Mouse (Mus musculus): Measurements from ENCODE around the gene Daam2. TPM values are rescaled to one million over a fixed set of nuclear protein-coding genes. Genes with fewer than 3 reads are reported as not detected.

Daam2 gene
- polyA plus RNA-seq, 1 experiment from 2014 or later: 0.01 TPM

DNA sequence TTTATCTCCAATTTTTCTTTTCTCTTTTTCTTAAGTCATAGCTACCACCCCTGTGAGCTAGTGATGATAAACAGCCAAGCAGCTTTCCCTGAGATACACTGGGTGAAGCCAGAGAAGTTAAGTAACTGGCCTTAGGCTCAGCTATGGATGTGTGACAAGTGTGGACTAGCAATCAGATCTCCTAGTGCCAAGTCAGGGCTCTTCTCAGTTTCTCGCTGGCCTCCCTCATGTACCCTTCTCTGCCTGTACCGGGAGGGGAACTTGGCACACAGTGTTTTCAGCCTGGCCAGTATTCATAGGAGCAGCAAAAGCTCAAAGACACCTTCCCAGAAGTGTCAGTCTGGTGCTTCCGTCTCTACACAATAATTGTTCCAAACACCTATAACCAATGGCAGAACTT lies 140.3 kb downstream of the Daam2 start:
- Histone ChIP-seq H3K4me3 (ENCODE audit: inconsistent target) (no peak overlapping the region), H3K79me2 (ENCODE audit: inconsistent target) (peaks cover 5% of the 10 kb centered on the region; the same call in 1 of the 2 replicates), H3K36me3 (ENCODE audit: inconsistent target) (no peaks in the 10 kb centered on the region), H3K27ac (no peak overlapping the region)
- 93% methylated on average over 3 of the region's 3 CpGs for WGBS (ENCODE audit: missing documents)

DNA sequence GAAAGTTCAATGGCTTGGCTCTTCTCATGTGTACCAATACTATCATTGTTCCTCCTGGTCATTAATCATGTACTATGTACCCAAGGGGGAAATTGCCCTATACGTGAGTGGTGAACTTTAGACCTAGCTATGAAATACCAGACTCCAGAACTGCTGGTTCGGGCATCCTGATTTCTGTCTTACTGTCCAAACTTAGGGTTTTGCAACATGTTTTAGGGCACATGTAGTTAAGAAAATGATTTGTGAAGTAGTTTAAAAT lies 141.1 kb downstream of the Daam2 start:
- Histone ChIP-seq H3K4me3 (ENCODE audit: inconsistent target) (no peak overlapping the region), H3K36me3 (ENCODE audit: inconsistent target) (no peaks in the 10 kb centered on the region), H3K79me2 (ENCODE audit: inconsistent target) (no peaks in the 10 kb centered on the region), H3K27ac (no peak overlapping the region)
- 88% methylated on average over 2 of the region's 2 CpGs for WGBS (ENCODE audit: missing documents)

DNA sequence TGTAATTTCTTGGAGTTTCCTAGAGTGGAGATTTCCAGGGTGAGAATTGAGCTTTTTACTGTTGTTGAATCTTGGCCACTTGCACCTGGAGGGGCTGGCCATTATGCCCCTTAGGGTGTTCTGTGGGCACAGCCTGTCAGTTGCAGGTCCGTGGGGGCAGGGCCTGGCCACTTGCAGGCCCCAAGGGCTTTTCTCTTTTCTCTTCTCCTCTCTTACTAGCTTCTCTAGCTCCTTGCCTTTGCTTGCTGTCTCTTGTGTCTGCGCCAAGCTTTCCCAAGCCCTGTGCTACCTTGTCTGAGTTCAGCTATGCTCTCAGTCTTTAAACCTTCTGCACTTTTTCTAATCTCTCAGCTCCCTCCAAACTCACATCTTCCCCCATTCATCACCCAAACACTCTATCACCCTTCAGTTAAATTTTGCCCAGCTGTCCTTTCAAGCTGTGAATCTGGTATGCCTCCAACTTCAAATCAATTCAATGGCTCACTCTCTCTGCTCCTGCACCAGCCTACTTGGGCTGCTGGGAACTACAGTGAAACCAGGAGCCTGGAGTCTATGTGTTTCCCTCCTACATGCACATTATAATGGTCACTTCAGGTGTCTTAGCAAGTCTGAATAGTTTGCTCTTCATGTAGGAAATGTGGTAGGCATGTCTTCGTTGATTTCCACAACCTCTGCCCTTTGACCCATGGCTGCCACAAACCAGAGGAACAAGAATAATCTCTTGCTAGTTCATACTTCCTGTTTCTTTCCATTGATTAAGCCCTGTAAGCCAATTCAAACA lies 141.7 kb downstream of the Daam2 start:
- no peaks in the 10 kb centered on the region for H3K36me3 ChIP-seq (ENCODE audit: inconsistent target)
- 65% methylated on average over 3 of the region's 3 CpGs for WGBS (ENCODE audit: missing documents)
- H3K27ac ChIP-seq: no peak overlapping the region

GRCm38 (mm10) chr17:49419813-49420212 lies 144.3 kb downstream of the Daam2 start:
- no peak overlapping the region for H3K27ac ChIP-seq
- WGBS (ENCODE audit: missing documents): 82% methylated on average over 6 of the region's 6 CpGs
- H3K79me2 ChIP-seq (ENCODE audit: inconsistent target): no peaks in the 10 kb centered on the region
- no peaks in the 10 kb centered on the region for H3K36me3 ChIP-seq (ENCODE audit: inconsistent target)
- no peak overlapping the region for H3K4me3 ChIP-seq (ENCODE audit: inconsistent target)

More for the DNA sequence above, 141.7 kb downstream of the Daam2 start:
- no peak overlapping the region for H3K4me3 ChIP-seq (ENCODE audit: inconsistent target)
- no peaks in the 10 kb centered on the region for H3K79me2 ChIP-seq (ENCODE audit: inconsistent target)

DNA sequence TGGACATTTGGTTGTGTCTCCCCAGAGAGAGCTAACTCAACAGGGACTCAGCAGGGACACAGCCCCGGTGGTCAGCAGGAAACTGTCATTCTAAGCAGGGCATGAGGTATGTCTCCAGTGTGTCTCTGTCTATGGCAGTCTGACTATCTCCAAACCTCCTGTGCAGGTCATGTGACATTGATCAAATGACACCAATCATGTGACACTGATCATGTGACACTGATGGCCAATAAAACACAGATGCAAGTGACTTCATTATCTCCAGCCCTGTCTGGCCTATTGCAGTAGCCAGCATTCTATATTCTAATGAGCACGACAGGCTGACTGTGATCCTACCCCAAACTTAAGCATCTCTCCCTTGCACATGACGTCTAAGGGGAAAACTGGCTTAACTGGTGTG lies 147.9 kb downstream of the Daam2 start:
- no peaks in the 10 kb centered on the region for H3K36me3 ChIP-seq (ENCODE audit: inconsistent target)
- H3K4me3 ChIP-seq (ENCODE audit: inconsistent target): no peak overlapping the region
- H3K79me2 ChIP-seq (ENCODE audit: inconsistent target): no peaks in the 10 kb centered on the region
- 87% methylated on average over 3 of the region's 3 CpGs for WGBS (ENCODE audit: missing documents)
- no peak overlapping the region for H3K27ac ChIP-seq

DNA sequence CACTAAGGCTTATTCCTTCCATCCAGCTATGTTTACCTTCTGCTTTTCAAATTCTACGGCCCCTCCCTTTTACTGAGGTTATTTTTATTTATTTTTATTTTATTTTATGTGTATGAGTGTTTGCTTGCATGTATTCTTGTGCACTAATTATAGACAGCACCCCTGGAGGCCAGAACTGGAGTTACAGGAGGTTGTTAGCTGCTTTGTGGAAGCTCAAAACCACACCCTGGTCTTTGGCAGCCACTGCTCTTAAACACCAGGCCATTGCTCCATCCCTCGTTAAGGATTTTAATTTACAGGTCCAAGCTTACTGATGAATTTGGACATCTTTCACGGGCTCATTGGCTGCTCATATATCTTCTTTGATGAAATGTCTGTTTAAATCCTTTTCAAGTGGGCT lies 150.6 kb downstream of the Daam2 start:
- Histone ChIP-seq H3K79me2 (ENCODE audit: inconsistent target) (no peaks in the 10 kb centered on the region), H3K36me3 (ENCODE audit: inconsistent target) (no peaks in the 10 kb centered on the region), H3K27ac (no peak overlapping the region), H3K4me3 (ENCODE audit: inconsistent target) (no peak overlapping the region)
- 83% methylated on average over 3 of the region's 3 CpGs for WGBS (ENCODE audit: missing documents)

GRCm38 (mm10) chr17:49412974-49413373 lies 151.2 kb downstream of the Daam2 start:
- whole genome bisulfite sequencing (ENCODE audit: missing documents): 13% methylated on average over 5 of the region's 5 CpGs
- H3K27ac ChIP-seq: no peak overlapping the region
- H3K4me3 ChIP-seq (ENCODE audit: inconsistent target): no peak overlapping the region
- no peaks in the 10 kb centered on the region for H3K36me3 ChIP-seq (ENCODE audit: inconsistent target)
- no peaks in the 10 kb centered on the region for H3K79me2 ChIP-seq (ENCODE audit: inconsistent target)

Other genes with a start within 250 kb of the Daam2 start
- gene Mocs1, start 136.0 kb downstream of the Daam2 start, polyA plus RNA-seq (2018): 16.9 to 23.8 TPM (median 19.3 TPM) in 3 replicates
- not detected in 3 replicates for gene Kif6, start 50.8 kb upstream of the Daam2 start, polyA plus RNA-seq (2018)